Mouse (Mus musculus) intestine, postnatal 0 days (tissue): ENCODE results near the gene Rpp40. TPM values are rescaled to one million over a fixed set of nuclear protein-coding genes. Genes with fewer than 3 reads are reported as not detected.

ENCODE experiments used
- ATAC-seq: fragments of 200-750 bp; cut with Nextera tagmentation; 2 replicates; pipeline ENCODE4 v1.8.0; 2017; ENCODE audit warnings: mild to moderate bottlenecking, moderate TSS enrichment, moderate library complexity
- H3K27ac ChIP-seq: fragments of 300-500 bp; sonication (generic); 2 replicates; pipeline ENCODE4 v1.5.1; 2014; ENCODE audit warnings: mild to moderate bottlenecking, low read depth, low read length, moderate library complexity
- H3K27me3 ChIP-seq: fragments of 300-500 bp; sonication (generic); replicated peaks from 2 replicates; pipeline ENCODE4 v1.6.1; 2014; ENCODE audit warnings: low read length, mixed read lengths; ENCODE audit not compliant: control insufficient read depth, insufficient read depth
- H3K36me3 ChIP-seq: fragments of 300-500 bp; sonication (generic); 2 replicates; pipeline ENCODE4 v1.6.1; 2014; ENCODE audit warnings: mild to moderate bottlenecking, moderate library complexity; ENCODE audit not compliant: control insufficient read depth, insufficient read depth
- H3K4me1 ChIP-seq: fragments of 300-500 bp; sonication (generic); replicated peaks from 2 replicates; pipeline ENCODE4 v1.6.1; 2014; ENCODE audit warnings: antibody characterized with exemption, low read length, mixed read lengths; ENCODE audit not compliant: control insufficient read depth, insufficient read depth
- H3K4me2 ChIP-seq: fragments of 300-500 bp; sonication (generic); replicated peaks from 2 replicates; pipeline ENCODE4 v1.6.1; 2014; ENCODE audit warnings: low read depth, mild to moderate bottlenecking, moderate library complexity
- H3K4me3 ChIP-seq: fragments of 300-500 bp; sonication (generic); 2 replicates; pipeline ENCODE4 v1.5.1; 2014; ENCODE audit warnings: low read depth, low read length
- H3K9ac ChIP-seq: fragments of 300-500 bp; sonication (generic); 2 replicates; pipeline ENCODE4 v1.6.1; 2014; ENCODE audit warnings: mild to moderate bottlenecking, low read depth, low read length
- H3K9me3 ChIP-seq: fragments of 300-500 bp; sonication (generic); 2 replicates; pipeline ENCODE4 v1.6.1; 2016; ENCODE audit warnings: mixed run types; ENCODE audit not compliant: control insufficient read depth
- CTCF ChIP-seq: sonication (generic); IDR thresholded peaks from 2 replicates; pipeline ENCODE4 v1.5.1; 2016; ENCODE audit warnings: low read depth, mild to moderate bottlenecking, control low read depth, antibody characterized with exemption, moderate library complexity
- WGBS: fragments of 180-500 bp; shearing (Covaris S2); extraction: QIAGEN DNeasy Blood & Tissue Kit; methylation state at CpG from one replicate; pipeline ENCODE4 v1.1.7; 2014; 5-methylcytosine and 5-hydroxymethylcytosine counted together
- polyA plus RNA-seq: library from polyadenylated mRNA; unstranded; fragments of >200 nt; fragmentation: Nextera tagmentation; extraction: Ambion mirVana; gene quantifications from 2 replicates; pipeline ENCODE4 v1.2.1, GENCODE M21; 2015

Gene Rpp40
- polyA plus RNA-seq, 1 experiment from 2014 or later: 6.6 TPM

GRCm38 (mm10) chr13:35880555-35881046, 25.6 kb downstream of the Rpp40 start:
- H3K27ac ChIP-seq: no peak overlapping the region
- H3K9ac ChIP-seq: no peak overlapping the region
- WGBS: 81% methylated on average over 6 of the region's 6 CpGs
- no peaks in the 10 kb centered on the region for H3K36me3 ChIP-seq
- no peak overlapping the region for H3K4me2 ChIP-seq
- H3K4me3 ChIP-seq: no peak overlapping the region
- H3K9me3 ChIP-seq: no peaks in the 10 kb centered on the region
- no peak for ATAC-seq
- no peak for TF ChIP-seq CTCF
- no peaks in the 10 kb centered on the region for H3K4me1 ChIP-seq
- no peaks in the 10 kb centered on the region for H3K27me3 ChIP-seq

DNA sequence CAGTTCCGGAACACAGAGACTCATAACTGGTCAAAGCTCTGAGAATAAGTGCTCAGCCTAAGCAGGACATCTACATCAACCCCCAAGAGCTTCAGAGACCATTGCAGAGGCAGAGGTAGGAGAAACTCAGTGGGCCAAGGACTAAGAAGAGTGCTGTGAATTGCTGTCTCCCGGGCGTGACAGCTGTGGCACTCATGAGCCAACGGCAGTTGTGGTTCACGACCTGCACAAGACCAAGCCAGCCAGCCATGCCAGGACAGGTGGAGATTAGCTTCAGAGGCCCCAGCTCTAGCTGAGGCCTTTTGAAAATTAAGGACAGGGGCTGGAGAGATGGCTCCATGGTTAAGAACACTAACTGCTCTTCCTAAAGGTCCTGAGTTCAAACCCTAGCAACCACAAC, 26.6 kb downstream of the Rpp40 start:
- Histone ChIP-seq H3K4me2 (no peak overlapping the region), H3K36me3 (no peaks in the 10 kb centered on the region; the same call in 1 of the 2 replicates), H3K27me3 (no peaks in the 10 kb centered on the region), H3K9me3 (no peaks in the 10 kb centered on the region), H3K9ac (no peak overlapping the region), H3K27ac (no peak overlapping the region), H3K4me1 (no peaks in the 10 kb centered on the region), H3K4me3 (no peak overlapping the region)
- 79% methylated on average over 5 of the region's 5 CpGs for WGBS
- no peak for ATAC-seq
- TF ChIP-seq CTCF: no peak

GRCm38 (mm10) chr13:35879068-35879467, 27.1 kb downstream of the Rpp40 start:
- 55% methylated on average over 5 of the region's 5 CpGs for WGBS
- Histone ChIP-seq H3K4me3 (no peak overlapping the region), H3K9me3 (no peaks in the 10 kb centered on the region), H3K9ac (no peak overlapping the region), H3K4me2 (no peak overlapping the region), H3K27me3 (no peaks in the 10 kb centered on the region), H3K36me3 (no peaks in the 10 kb centered on the region; the same call in 1 of the 2 replicates), H3K27ac (no peak overlapping the region), H3K4me1 (no peaks in the 10 kb centered on the region)
- no peak for TF ChIP-seq CTCF
- no peak for ATAC-seq

DNA sequence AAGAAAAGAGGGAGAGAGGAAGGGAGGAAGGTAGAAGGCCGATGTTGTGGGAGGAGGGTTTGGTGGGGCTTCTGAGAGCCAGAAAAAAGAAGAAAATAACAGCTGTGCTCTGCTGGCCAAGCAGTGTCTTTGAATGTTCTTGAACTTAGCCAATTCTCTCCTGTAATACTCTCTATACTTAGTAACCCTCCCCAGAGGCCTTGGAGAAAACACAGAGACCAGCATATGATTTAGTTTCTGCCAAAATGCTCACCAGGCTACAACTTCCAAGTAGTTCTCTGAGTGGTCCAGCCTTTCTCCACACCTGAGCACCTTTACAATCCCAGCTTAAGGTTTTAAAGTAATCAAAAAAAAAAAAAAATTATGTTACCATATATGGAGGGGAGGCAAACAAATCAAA, 27.9 kb downstream of the Rpp40 start:
- TF ChIP-seq CTCF: no peak
- Histone ChIP-seq H3K4me2 (no peak overlapping the region), H3K27me3 (no peaks in the 10 kb centered on the region), H3K36me3 (no peaks in the 10 kb centered on the region; the same call in 1 of the 2 replicates), H3K27ac (no peak overlapping the region), H3K4me1 (no peaks in the 10 kb centered on the region), H3K4me3 (no peak overlapping the region), H3K9me3 (no peaks in the 10 kb centered on the region), H3K9ac (no peak overlapping the region)
- no peak for ATAC-seq
- WGBS: 54% methylated on average over 1 of the region's 1 CpGs

- no peak for ATAC-seq
- WGBS: 85% methylated on average over 5 of the region's 5 CpGs
- TF ChIP-seq CTCF: no peak
- H3K4me2 ChIP-seq: no peak overlapping the region
- no peaks in the 10 kb centered on the region for H3K27me3 ChIP-seq
- H3K36me3 ChIP-seq: no peaks in the 10 kb centered on the region; the same call in 1 of the 2 replicates
- no peaks in the 10 kb centered on the region for H3K4me1 ChIP-seq
- no peak overlapping the region for H3K27ac ChIP-seq
- H3K9me3 ChIP-seq: no peaks in the 10 kb centered on the region
- no peak overlapping the region for H3K9ac ChIP-seq
- no peak overlapping the region for H3K4me3 ChIP-seq
Observed at GRCm38 (mm10) chr13:35875396-35875795, 30.8 kb downstream of the Rpp40 start.

DNA sequence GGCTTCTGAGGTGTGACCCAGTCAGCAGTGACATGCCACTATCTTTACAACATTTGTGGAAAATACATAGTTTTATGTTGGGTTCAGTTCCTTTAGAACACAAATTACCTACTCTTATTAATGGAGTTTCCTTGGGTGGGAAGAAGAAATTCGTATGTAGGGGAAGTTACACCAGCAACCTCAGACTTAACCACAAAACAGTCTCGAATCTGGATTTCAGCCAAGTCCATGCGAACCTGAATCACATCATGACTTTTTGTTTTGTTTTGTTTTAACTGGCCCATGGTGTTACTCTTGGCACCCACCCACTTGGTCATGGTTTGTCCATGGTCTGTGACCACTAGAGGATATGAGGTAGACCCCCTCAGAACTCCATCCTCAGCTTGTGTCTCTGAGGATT, 35.1 kb downstream of the Rpp40 start:
- TF ChIP-seq CTCF: no peak
- no peak overlapping the region for H3K4me2 ChIP-seq
- peaks cover 8% of the 10 kb centered on the region; the same call in 1 of the 2 replicates for H3K36me3 ChIP-seq
- H3K4me1 ChIP-seq: no peaks in the 10 kb centered on the region
- no peak for ATAC-seq
- no peak overlapping the region for H3K9ac ChIP-seq
- H3K9me3 ChIP-seq: no peaks in the 10 kb centered on the region
- H3K27ac ChIP-seq: no peak overlapping the region
- WGBS: 81% methylated on average over 3 of the region's 3 CpGs
- no peaks in the 10 kb centered on the region for H3K27me3 ChIP-seq
- H3K4me3 ChIP-seq: no peak overlapping the region

- no peaks in the 10 kb centered on the region for H3K9me3 ChIP-seq
- no peaks in the 10 kb centered on the region for H3K27me3 ChIP-seq
- H3K4me2 ChIP-seq: no peak overlapping the region
- H3K4me3 ChIP-seq: no peak overlapping the region
- WGBS: 89% methylated on average over 8 of the region's 8 CpGs
- no peaks in the 10 kb centered on the region for H3K4me1 ChIP-seq
- no peak overlapping the region for H3K27ac ChIP-seq
- H3K36me3 ChIP-seq: peaks cover 12% of the 10 kb centered on the region; the same call in 1 of the 2 replicates
- no peak for TF ChIP-seq CTCF
- H3K9ac ChIP-seq: no peak overlapping the region
- no peak for ATAC-seq
Observed at GRCm38 (mm10) chr13:35870659-35871058, 35.5 kb downstream of the Rpp40 start.
